Comparison of ENCODE assay signal across 8 mouse cellular contexts in genomic region chr14:31206472-31206981, GRCm38 (mm10). TPM values are rescaled to one million over a fixed set of nuclear protein-coding genes. Genes with fewer than 3 reads are reported as not detected.
DNase-seq lines count a peak whose midpoint lies in the region; ATAC-seq and TF ChIP-seq lines count a peak whose summit lies in the region.

No protein-coding gene starts in this region.

- peak; percentile 98 for DNase-seq in CD4-positive, CD25-positive, alpha-beta regulatory T cell, adult 2 months (ENCODE audit: low read depth, low spot score)
- DNase-seq in brain, embryonic 18.5 days (ENCODE audit: low read depth, low spot score), result peak; percentile 83
- DNase-seq in kidney, postnatal 0 days (ENCODE audit: low spot score), result peak; percentile 97
- DNase-seq in liver, adult 2 months (ENCODE audit: extremely low read depth, low read depth, low spot score), result peak; percentile 90
- peak; percentile 94 to 96 for DNase-seq in spleen, postnatal 36 days (ENCODE audit: low spot score in 2 of 2)

- 0 out of 2 replicates have a peak, but pooled peaks have one; percentile 65 for TF ChIP-seq POLR2A in liver, adult 2 months (IDR thresholded peaks at IDR 0.05; ENCODE audit: extremely low read depth, insufficient read depth, low read length)

- peaks cover 34% of the 10 kb centered on the region for H3K4me1 ChIP-seq in erythroblast, embryonic 14.5 days (ENCODE audit: control insufficient read depth)
- peaks cover 55% of the 10 kb centered on the region for H3K4me1 ChIP-seq in heart, embryonic 13.5 days
- peaks cover 12% of the 10 kb centered on the region for H3K4me1 ChIP-seq in kidney, postnatal 0 days (replicated peaks; ENCODE audit: insufficient read depth, low read length)
- H3K4me1 ChIP-seq in liver, adult 2 months (ENCODE audit: control insufficient read depth, insufficient read depth, low read length), result peaks cover 11% of the 10 kb centered on the region; the same call in 1 of the 2 replicates

- peak overlapping the region; percentile 100 for H3K27ac ChIP-seq in heart, embryonic 13.5 days (replicated peaks)
- peak overlapping the region; percentile 90 for H3K27ac ChIP-seq in kidney, postnatal 0 days
- H3K27ac ChIP-seq in liver, adult 2 months (replicated peaks; ENCODE audit: insufficient read depth, low read depth, low read length), result peak overlapping the region; percentile 73

- no peak for TF ChIP-seq CTCF in kidney, postnatal 0 days (IDR thresholded peaks at IDR 0.05; ENCODE audit: low read depth)
- no peak for TF ChIP-seq CTCF in liver, adult 2 months (IDR thresholded peaks at IDR 0.05; ENCODE audit: low read depth, low read length)

- peaks cover 37% of the 10 kb centered on the region for H3K36me3 ChIP-seq in erythroblast, embryonic 14.5 days (ENCODE audit: control insufficient read depth)
- peaks cover 49% of the 10 kb centered on the region for H3K36me3 ChIP-seq in heart, embryonic 13.5 days
- peaks cover 17% of the 10 kb centered on the region for H3K36me3 ChIP-seq in kidney, postnatal 0 days (ENCODE audit: insufficient read depth, low read length)
- H3K36me3 ChIP-seq in liver, adult 2 months (ENCODE audit: control insufficient read depth, insufficient read depth, low read length), result peaks cover 19% of the 10 kb centered on the region

- peak; percentile 32 for ATAC-seq in heart, embryonic 13.5 days (ENCODE audit: extremely low read depth, insufficient number of reproducible peaks, low FRiP score, low TSS enrichment)
- peak; percentile 62 for ATAC-seq in kidney, postnatal 0 days (replicated peaks; ENCODE audit: low FRiP score, low read depth)
- ATAC-seq in monocyte, adult 5-6 weeks (replicated peaks; ENCODE audit: insufficient number of reproducible peaks, low FRiP score, low TSS enrichment, poor library complexity, severe bottlenecking), result peak; percentile 76

- H3K79me2 ChIP-seq in liver, adult 2 months (ENCODE audit: control insufficient read depth, insufficient read depth, low read length), result peaks cover 19% of the 10 kb centered on the region; the same call in 1 of the 2 replicates

- H3K4me3 ChIP-seq in erythroblast, embryonic 14.5 days (replicated peaks), result peak overlapping the region; percentile 68
- H3K4me3 ChIP-seq in heart, embryonic 13.5 days, result peak overlapping the region; percentile 82
- H3K4me3 ChIP-seq in kidney, postnatal 0 days (replicated peaks; ENCODE audit: low read depth, low read length), result peak overlapping the region; percentile 83
- H3K4me3 ChIP-seq in liver, adult 2 months (ENCODE audit: insufficient read depth, low read depth, low read length), result peak overlapping the region; percentile 84

- peak overlapping the region; percentile 97 for H3K9ac ChIP-seq in heart, embryonic 13.5 days
- H3K9ac ChIP-seq in kidney, postnatal 0 days (ENCODE audit: low read depth, low read length), result peak overlapping the region; percentile 91
- H3K9ac ChIP-seq in liver, adult 2 months (ENCODE audit: low read depth, low read length), result peak overlapping the region; percentile 95

- no peaks in the 10 kb centered on the region for H3K27me3 ChIP-seq in erythroblast, embryonic 14.5 days (ENCODE audit: control insufficient read depth)
- no peaks in the 10 kb centered on the region for H3K27me3 ChIP-seq in heart, embryonic 13.5 days (replicated peaks)
- no peaks in the 10 kb centered on the region for H3K27me3 ChIP-seq in kidney, postnatal 0 days (ENCODE audit: insufficient read depth, low read length)
- no peaks in the 10 kb centered on the region for H3K27me3 ChIP-seq in liver, adult 2 months (ENCODE audit: control insufficient read depth, insufficient read depth, low read length)

- H3K9me3 ChIP-seq in erythroblast, embryonic 14.5 days (ENCODE audit: control insufficient read depth, low read length), result no peaks in the 10 kb centered on the region
- H3K9me3 ChIP-seq in heart, embryonic 13.5 days, result no peaks in the 10 kb centered on the region
- no peaks in the 10 kb centered on the region for H3K9me3 ChIP-seq in kidney, postnatal 0 days (replicated peaks; ENCODE audit: low read length)

- under 1% methylated on average over 48 of the region's 48 CpGs for WGBS in heart, embryonic 13.5 days
- WGBS in kidney, postnatal 0 days, result under 1% methylated on average over 48 of the region's 48 CpGs
- WGBS in liver, adult 2 months, result under 1% methylated on average over 48 of the region's 48 CpGs

- H3K4me2 ChIP-seq in heart, embryonic 13.5 days, result peak overlapping the region; percentile 82
- peak overlapping the region; percentile 94 for H3K4me2 ChIP-seq in kidney, postnatal 0 days (ENCODE audit: low read length)

RNA-seq across cellular contexts. Expression of gene Tnnc1, which starts 1.6 kb away (rescaled TPM):
- polyA plus RNA-seq in erythroblast, embryonic 14.5 days (2012), result 0.14 and 0.18 TPM in 2 replicates
- 3,442 and 4,164 TPM in 2 replicates for polyA plus RNA-seq in heart, embryonic 13.5 days (2015; fragmentation: Nextera tagmentation; extraction: Ambion mirVana)
- polyA plus RNA-seq in kidney, postnatal 0 days (2015; fragmentation: Nextera tagmentation; extraction: Ambion mirVana), result 0.79 and 0.95 TPM in 2 replicates
- total RNA-seq in liver, adult 2 months (2014; rRNA removed), result 0.27 and 0.83 TPM in 2 replicates
- polyA plus RNA-seq in liver, adult 2 months (2012; rRNA removed), result 0.32 TPM in 1 of 2 replicates, not detected in the other
- total RNA-seq in monocyte, adult 5-6 weeks (2017), result not detected in 3 replicates

RNA-seq across cellular contexts. Expression of gene Nisch, which starts 10.2 kb away (rescaled TPM):
- polyA plus RNA-seq in erythroblast, embryonic 14.5 days (2012), result 8.6 and 10.6 TPM in 2 replicates
- 340 and 345 TPM in 2 replicates for polyA plus RNA-seq in heart, embryonic 13.5 days (2015; fragmentation: Nextera tagmentation; extraction: Ambion mirVana)
- 197 and 214 TPM in 2 replicates for polyA plus RNA-seq in kidney, postnatal 0 days (2015; fragmentation: Nextera tagmentation; extraction: Ambion mirVana)
- total RNA-seq in liver, adult 2 months (2014; rRNA removed), result 66.7 and 83.0 TPM in 2 replicates
- polyA plus RNA-seq in liver, adult 2 months (2012; rRNA removed), result 107 and 152 TPM in 2 replicates
- total RNA-seq in monocyte, adult 5-6 weeks (2017), result 88.8 to 157 TPM (median 111 TPM) in 3 replicates

RNA-seq across cellular contexts. Expression of gene Sema3g, which starts 11.1 kb away (rescaled TPM):
- polyA plus RNA-seq in erythroblast, embryonic 14.5 days (2012), result not detected in 2 replicates
- polyA plus RNA-seq in heart, embryonic 13.5 days (2015; fragmentation: Nextera tagmentation; extraction: Ambion mirVana), result 0.51 TPM in 2 replicates
- 6.5 and 7.8 TPM in 2 replicates for polyA plus RNA-seq in kidney, postnatal 0 days (2015; fragmentation: Nextera tagmentation; extraction: Ambion mirVana)
- under 0.01 and 0.27 TPM in 2 replicates for total RNA-seq in liver, adult 2 months (2014; rRNA removed)
- polyA plus RNA-seq in liver, adult 2 months (2012; rRNA removed), result 0.05 and 0.19 TPM in 2 replicates
- total RNA-seq in monocyte, adult 5-6 weeks (2017), result not detected in 3 replicates

RNA-seq across cellular contexts. Expression of gene Stab1, which starts 38.1 kb away (rescaled TPM):
- 0.08 and 0.13 TPM in 2 replicates for polyA plus RNA-seq in erythroblast, embryonic 14.5 days (2012)
- polyA plus RNA-seq in heart, embryonic 13.5 days (2015; fragmentation: Nextera tagmentation; extraction: Ambion mirVana), result 43.2 and 49.5 TPM in 2 replicates
- polyA plus RNA-seq in kidney, postnatal 0 days (2015; fragmentation: Nextera tagmentation; extraction: Ambion mirVana), result 26.4 and 27.8 TPM in 2 replicates
- 27.0 and 39.5 TPM in 2 replicates for total RNA-seq in liver, adult 2 months (2014; rRNA removed)
- polyA plus RNA-seq in liver, adult 2 months (2012; rRNA removed), result 32.7 and 52.3 TPM in 2 replicates
- not detected in 3 replicates for total RNA-seq in monocyte, adult 5-6 weeks (2017)

RNA-seq across cellular contexts. Expression of gene Phf7, which starts 44.6 kb away (rescaled TPM):
- 0.21 and 0.27 TPM in 2 replicates for polyA plus RNA-seq in erythroblast, embryonic 14.5 days (2012)
- 7.8 and 8.2 TPM in 2 replicates for polyA plus RNA-seq in heart, embryonic 13.5 days (2015; fragmentation: Nextera tagmentation; extraction: Ambion mirVana)
- polyA plus RNA-seq in kidney, postnatal 0 days (2015; fragmentation: Nextera tagmentation; extraction: Ambion mirVana), result 16.8 and 18.1 TPM in 2 replicates
- total RNA-seq in liver, adult 2 months (2014; rRNA removed), result 6.9 and 9.0 TPM in 2 replicates
- 4.4 and 4.5 TPM in 2 replicates for polyA plus RNA-seq in liver, adult 2 months (2012; rRNA removed)
- 13.2 to 19.6 TPM (median 14.0 TPM) in 3 replicates for total RNA-seq in monocyte, adult 5-6 weeks (2017)

Comparison
In these comparisons a context has a peak if more than half of its experiments do, and no peak if none do; other contexts are left out.
1. Peak in every context shown above with its lines: DNase-seq, ATAC-seq, H3K4me3 ChIP-seq and H3K27ac ChIP-seq.
2. RNA of gene Tnnc1, which starts 1.6 kb away (polyA plus RNA-seq): 3,442 to 4,164 TPM in heart, embryonic 13.5 days; 0.79 to 0.95 TPM in kidney, postnatal 0 days, 0.14 to 0.18 TPM in erythroblast, embryonic 14.5 days and 0.32 TPM in liver, adult 2 months; every median in the first group is over 1,000 times any median in the second.